Mouse (Mus musculus) heart, embryonic 12.5 days (tissue): ENCODE data around the gene Dusp6. TPM values are rescaled to one million over a fixed set of nuclear protein-coding genes. Genes with fewer than 3 reads are reported as not detected.

Source experiments
- ATAC-seq: fragments of 200-750 bp; cut with Nextera tagmentation; 2 replicates; pipeline ENCODE4 v1.8.0; 2017; ENCODE audit warnings: moderate TSS enrichment, moderate library complexity; ENCODE audit not compliant: insufficient number of reproducible peaks, low FRiP score
- H3K27ac ChIP-seq: fragments of 300-500 bp; sonication (generic); 2 replicates; pipeline ENCODE4 v1.5.1; 2016; ENCODE audit warnings: mild to moderate bottlenecking, moderate library complexity; ENCODE audit not compliant: poor library complexity, severe bottlenecking
- H3K27me3 ChIP-seq: fragments of 300-500 bp; sonication (generic); replicated peaks from 2 replicates; pipeline ENCODE4 v1.6.1; 2016; ENCODE audit warnings: mild to moderate bottlenecking, moderate library complexity
- H3K36me3 ChIP-seq: fragments of 300-500 bp; sonication (generic); 2 replicates; pipeline ENCODE4 v1.6.1; 2016; ENCODE audit warnings: mild to moderate bottlenecking, moderate library complexity
- H3K4me1 ChIP-seq: fragments of 300-500 bp; sonication (generic); replicated peaks from 2 replicates; pipeline ENCODE4 v1.6.1; 2016; ENCODE audit warnings: mild to moderate bottlenecking
- H3K4me2 ChIP-seq: fragments of 300-500 bp; sonication (generic); 2 replicates; pipeline ENCODE4 v1.6.1; 2016; ENCODE audit warnings: mild to moderate bottlenecking, moderate library complexity
- H3K4me3 ChIP-seq: fragments of 300-500 bp; sonication (generic); 2 replicates; pipeline ENCODE4 v1.5.1; 2016; ENCODE audit warnings: mild to moderate bottlenecking
- H3K9ac ChIP-seq: fragments of 300-500 bp; sonication (generic); 2 replicates; pipeline ENCODE4 v1.6.1; 2016; ENCODE audit warnings: mild to moderate bottlenecking, moderate library complexity
- H3K9me3 ChIP-seq: fragments of 300-500 bp; sonication (generic); replicated peaks from 2 replicates; pipeline ENCODE4 v1.6.1; 2016; ENCODE audit warnings: mild to moderate bottlenecking, moderate library complexity
- WGBS: fragments of 180-500 bp; shearing (Covaris S2); methylation state at CpG from one replicate; pipeline ENCODE4 v1.1.7; 2016; 5-methylcytosine and 5-hydroxymethylcytosine counted together
- polyA plus RNA-seq: library from polyadenylated mRNA; unstranded; fragments of >200 nt; fragmentation: Nextera tagmentation; extraction: Ambion mirVana; gene quantifications from 2 replicates; pipeline ENCODE4 v1.2.1, GENCODE M21; 2016

Gene Dusp6
- polyA plus RNA-seq, 1 experiment from 2014 or later = 52.6 TPM

- H3K4me1 ChIP-seq = peaks cover 25% of the 10 kb centered on the region
- no peaks in the 10 kb centered on the region for H3K27me3 ChIP-seq
- H3K9me3 ChIP-seq = no peaks in the 10 kb centered on the region
- H3K27ac ChIP-seq = peak overlapping the region; percentile 38
- no peak for ATAC-seq
- 28% methylated on average over 18 of the region's 18 CpGs for WGBS
- H3K36me3 ChIP-seq = no peaks in the 10 kb centered on the region
- H3K4me2 ChIP-seq = peak overlapping the region; percentile 20
- no peak overlapping the region for H3K4me3 ChIP-seq
- H3K9ac ChIP-seq = no peak overlapping the region
These were observed 35.6 kb downstream of the Dusp6 start for GRCm38 (mm10) chr10:99298328-99299295.

GRCm38 (mm10) chr10:99299303-99299702 is 36.3 kb downstream of the Dusp6 start:
- no peak for ATAC-seq
- Histone ChIP-seq H3K27me3 (no peaks in the 10 kb centered on the region), H3K9ac (no peak overlapping the region), H3K27ac (peak overlapping the region; percentile 38), H3K4me2 (peak overlapping the region; percentile 20), H3K4me3 (no peak overlapping the region), H3K36me3 (no peaks in the 10 kb centered on the region), H3K4me1 (peaks cover 25% of the 10 kb centered on the region), H3K9me3 (no peaks in the 10 kb centered on the region)
- 36% methylated on average over 9 of the region's 9 CpGs for WGBS

- Histone ChIP-seq H3K27me3 (no peaks in the 10 kb centered on the region), H3K4me2 (no peak overlapping the region), H3K36me3 (no peaks in the 10 kb centered on the region), H3K4me3 (no peak overlapping the region), H3K9ac (no peak overlapping the region), H3K4me1 (peaks cover 25% of the 10 kb centered on the region), H3K27ac (no peak overlapping the region), H3K9me3 (no peaks in the 10 kb centered on the region)
- ATAC-seq = no peak
- WGBS = 32% methylated on average over 4 of the region's 4 CpGs
These were observed 39.0 kb downstream of the Dusp6 start for GRCm38 (mm10) chr10:99302051-99302450.

GRCm38 (mm10) chr10:99308837-99309236 is 45.8 kb downstream of the Dusp6 start:
- H3K27ac ChIP-seq = no peak overlapping the region
- no peak overlapping the region for H3K4me3 ChIP-seq
- no peak overlapping the region for H3K9ac ChIP-seq
- H3K27me3 ChIP-seq = no peaks in the 10 kb centered on the region
- no peaks in the 10 kb centered on the region for H3K36me3 ChIP-seq
- H3K4me2 ChIP-seq = no peak overlapping the region
- 83% methylated on average over 4 of the region's 4 CpGs for WGBS
- H3K4me1 ChIP-seq = peaks cover 7% of the 10 kb centered on the region; the same call in 1 of the 2 replicates
- no peaks in the 10 kb centered on the region for H3K9me3 ChIP-seq
- no peak for ATAC-seq

- no peak overlapping the region for H3K4me2 ChIP-seq
- no peaks in the 10 kb centered on the region for H3K27me3 ChIP-seq
- WGBS = 71% methylated on average over 9 of the region's 9 CpGs
- H3K9ac ChIP-seq = no peak overlapping the region
- no peak for ATAC-seq
- H3K27ac ChIP-seq = no peak overlapping the region
- H3K9me3 ChIP-seq = no peaks in the 10 kb centered on the region
- H3K4me3 ChIP-seq = no peak overlapping the region
- H3K36me3 ChIP-seq = no peaks in the 10 kb centered on the region
- peaks cover 7% of the 10 kb centered on the region; the same call in 1 of the 2 replicates for H3K4me1 ChIP-seq
These were observed 46.6 kb downstream of the Dusp6 start for GRCm38 (mm10) chr10:99309617-99310016.

- H3K9ac ChIP-seq = no peak overlapping the region
- no peak overlapping the region for H3K4me2 ChIP-seq
These were observed 47.2 kb downstream of the Dusp6 start for GRCm38 (mm10) chr10:99310204-99310603.

DNA sequence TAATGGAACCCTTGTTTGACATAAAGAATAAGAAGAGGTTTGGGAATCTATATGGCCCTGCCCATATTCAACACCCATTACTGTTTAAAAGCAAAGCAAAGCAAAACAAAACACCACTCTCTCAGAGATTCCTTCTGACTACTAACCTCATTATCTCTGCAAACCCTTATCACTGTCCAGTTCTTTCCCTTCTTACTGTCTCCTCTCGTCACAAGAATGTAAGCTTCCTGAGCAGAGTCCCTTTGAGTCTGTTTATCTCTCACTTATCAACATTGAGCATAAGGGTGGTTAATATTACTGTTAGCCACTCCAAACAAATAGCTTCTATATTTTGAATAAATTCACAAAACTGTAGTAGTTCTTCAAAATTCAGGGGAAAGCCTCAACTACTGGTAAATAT is 48.9 kb downstream of the Dusp6 start:
- ATAC-seq = no peak
- no peak overlapping the region for H3K4me3 ChIP-seq
- 20% methylated on average over 1 of the region's 1 CpGs for WGBS

More at GRCm38 (mm10) chr10:99310204-99310603, 47.2 kb downstream of the Dusp6 start:
- WGBS = 73% methylated on average over 10 of the region's 10 CpGs
- no peaks in the 10 kb centered on the region for H3K36me3 ChIP-seq
- H3K4me3 ChIP-seq = no peak overlapping the region
- H3K9me3 ChIP-seq = no peaks in the 10 kb centered on the region
- H3K27ac ChIP-seq = no peak overlapping the region
- ATAC-seq = no peak
- H3K27me3 ChIP-seq = no peaks in the 10 kb centered on the region
- H3K4me1 ChIP-seq = peaks cover 7% of the 10 kb centered on the region; the same call in 1 of the 2 replicates

DNA sequence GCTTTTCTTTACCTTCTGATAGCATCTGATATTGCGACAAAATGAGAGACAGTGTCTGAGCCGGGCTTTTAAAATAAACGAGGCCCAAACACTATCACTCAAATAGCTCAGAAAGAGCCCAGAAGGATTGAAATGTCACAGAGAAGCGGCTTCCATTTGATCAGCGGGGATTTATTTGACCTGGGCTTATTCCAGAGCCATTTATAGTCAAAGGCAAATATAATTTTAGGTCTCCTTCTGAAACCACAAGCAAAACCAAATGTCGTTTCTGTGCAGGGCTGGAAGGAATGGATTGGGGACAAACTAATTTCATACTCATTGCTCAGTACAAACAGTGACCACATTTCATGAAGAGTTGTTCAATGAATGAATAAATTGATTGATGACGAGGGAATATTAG is 51.3 kb downstream of the Dusp6 start:
- H3K27me3 ChIP-seq = no peaks in the 10 kb centered on the region
- 71% methylated on average over 7 of the region's 7 CpGs for WGBS
- no peak for ATAC-seq
- H3K4me3 ChIP-seq = no peak overlapping the region
- H3K4me2 ChIP-seq = no peak overlapping the region
- H3K36me3 ChIP-seq = no peaks in the 10 kb centered on the region
- no peaks in the 10 kb centered on the region for H3K9me3 ChIP-seq
- H3K9ac ChIP-seq = no peak overlapping the region
- peaks cover 7% of the 10 kb centered on the region; the same call in 1 of the 2 replicates for H3K4me1 ChIP-seq
- no peak overlapping the region for H3K27ac ChIP-seq

More for the DNA sequence above, 48.9 kb downstream of the Dusp6 start:
- H3K4me2 ChIP-seq = no peak overlapping the region
- no peak overlapping the region for H3K27ac ChIP-seq
- no peak overlapping the region for H3K9ac ChIP-seq
- no peaks in the 10 kb centered on the region for H3K36me3 ChIP-seq
- H3K27me3 ChIP-seq = no peaks in the 10 kb centered on the region
- H3K4me1 ChIP-seq = peaks cover 7% of the 10 kb centered on the region; the same call in 1 of the 2 replicates
- H3K9me3 ChIP-seq = no peaks in the 10 kb centered on the region

- H3K27ac ChIP-seq = no peak overlapping the region
- no peaks in the 10 kb centered on the region for H3K27me3 ChIP-seq
- no peak overlapping the region for H3K4me3 ChIP-seq
- no peak for ATAC-seq
- no peak overlapping the region for H3K4me2 ChIP-seq
- no peaks in the 10 kb centered on the region for H3K4me1 ChIP-seq
- no peak overlapping the region for H3K9ac ChIP-seq
- H3K36me3 ChIP-seq = no peaks in the 10 kb centered on the region
- no peaks in the 10 kb centered on the region for H3K9me3 ChIP-seq
These were observed 54.0 kb downstream of the Dusp6 start for GRCm38 (mm10) chr10:99317057-99317456.
